ENCODE assay signal across 10 mouse cellular contexts in the genomic region with DNA sequence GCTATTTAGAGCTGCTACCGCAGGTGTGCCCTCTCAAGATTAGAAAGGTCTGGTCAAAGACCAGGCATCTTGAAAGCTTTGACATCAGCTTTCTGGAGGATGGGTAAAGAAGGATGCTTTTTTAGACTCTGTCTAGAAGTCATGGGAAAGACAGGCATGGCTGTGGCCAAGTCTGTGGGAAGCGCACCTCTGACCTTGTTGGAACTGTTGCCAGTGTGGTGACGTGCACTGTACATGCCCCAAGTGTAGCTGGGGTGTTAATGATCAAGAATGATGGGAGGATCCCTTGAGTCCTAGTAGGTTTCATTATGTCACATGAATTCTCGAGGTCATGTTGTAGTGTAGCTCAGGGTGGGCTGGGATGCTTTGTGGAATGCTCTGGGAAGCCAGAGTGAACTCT.
DNase-seq lines count a peak whose midpoint lies in the region; ATAC-seq and TF ChIP-seq lines count a peak whose summit lies in the region.
"Had no signal": no experiment of that assay in that cellular context is flagged by ENCODE, and none has a peak within 500 bp of the region (broad histone marks: within the 10 kb centered on the region; RNA-seq: fewer than 3 reads in every experiment).

No protein-coding gene starts in this region.

- peaks cover 72% of the 10 kb centered on the region for H3K36me3 ChIP-seq in heart, postnatal 0 days (replicated peaks; ENCODE audit: control insufficient read depth, insufficient read depth, low read length)
- no peaks in the 10 kb centered on the region for H3K36me3 ChIP-seq in lung, embryonic 15.5 days
- H3K36me3 ChIP-seq in lung, postnatal 0 days (ENCODE audit: insufficient read depth, low read length) = 0 out of 2 replicates have a peak, but pooled peaks cover 5% of the 10 kb centered on the region
- H3K36me3 ChIP-seq in embryonic facial prominence, embryonic 10.5 days (replicated peaks) = no peaks in the 10 kb centered on the region
- no peaks in the 10 kb centered on the region for H3K36me3 ChIP-seq in limb, embryonic 13.5 days
- H3K36me3 ChIP-seq: neural tube, embryonic 15.5 days had no signal

- no peak for ATAC-seq in heart, postnatal 0 days (ENCODE audit: insufficient read depth, low read depth)
- no peak for ATAC-seq in lung, embryonic 15.5 days (ENCODE audit: borderline replicate concordance, extremely low read depth, low FRiP score, low TSS enrichment)
- no peak for ATAC-seq in lung, postnatal 0 days
- ATAC-seq in limb, embryonic 13.5 days (ENCODE audit: low FRiP score, low read depth) = peak; percentile 45; the same call in 1 of the 2 replicates
- ATAC-seq: forebrain, postnatal 0 days had no signal

- peaks cover 20% of the 10 kb centered on the region for H3K4me1 ChIP-seq in heart, postnatal 0 days (ENCODE audit: control insufficient read depth, insufficient read depth)
- H3K4me1 ChIP-seq in lung, embryonic 15.5 days = peaks cover 40% of the 10 kb centered on the region
- no peaks in the 10 kb centered on the region for H3K4me1 ChIP-seq in lung, postnatal 0 days (ENCODE audit: insufficient read depth, low read depth, low read length)
- peaks cover 48% of the 10 kb centered on the region for H3K4me1 ChIP-seq in embryonic facial prominence, embryonic 10.5 days
- H3K4me1 ChIP-seq in limb, embryonic 13.5 days = peaks cover 49% of the 10 kb centered on the region

- no peaks in the 10 kb centered on the region for H3K9me3 ChIP-seq in heart, postnatal 0 days (replicated peaks; ENCODE audit: control insufficient read depth, low read length)
- H3K9me3 ChIP-seq in lung, embryonic 15.5 days = no peaks in the 10 kb centered on the region
- no peaks in the 10 kb centered on the region for H3K9me3 ChIP-seq in lung, postnatal 0 days (ENCODE audit: low read length)
- H3K9me3 ChIP-seq in embryonic facial prominence, embryonic 10.5 days = no peaks in the 10 kb centered on the region
- H3K9me3 ChIP-seq in limb, embryonic 13.5 days = no peaks in the 10 kb centered on the region
- H3K9me3 ChIP-seq: neural tube, embryonic 15.5 days had no signal

- no peak for TF ChIP-seq EP300 in heart, postnatal 0 days (IDR thresholded peaks at IDR 0.05; ENCODE audit: low read depth)
- no peak for TF ChIP-seq EP300 in lung, postnatal 0 days (IDR thresholded peaks at IDR 0.05)

- no peak overlapping the region for H3K9ac ChIP-seq in heart, postnatal 0 days (replicated peaks; ENCODE audit: low read depth, low read length)
- H3K9ac ChIP-seq in lung, embryonic 15.5 days = no peak overlapping the region
- no peak overlapping the region for H3K9ac ChIP-seq in lung, postnatal 0 days (replicated peaks; ENCODE audit: low read depth)
- H3K9ac ChIP-seq in limb, embryonic 13.5 days = no peak overlapping the region
- H3K9ac ChIP-seq: forebrain, postnatal 0 days; neural tube, embryonic 15.5 days had no signal

- peak overlapping the region; percentile 62 for H3K27ac ChIP-seq in heart, postnatal 0 days (ENCODE audit: low read depth)
- H3K27ac ChIP-seq in lung, embryonic 15.5 days = 0 out of 2 replicates have a peak overlapping the region, but pooled peaks have one; percentile 11
- H3K27ac ChIP-seq in lung, postnatal 0 days (ENCODE audit: low read length) = no peak overlapping the region
- peak overlapping the region; percentile 20; the same call in 1 of the 2 replicates for H3K27ac ChIP-seq in embryonic facial prominence, embryonic 10.5 days (replicated peaks)
- H3K27ac ChIP-seq in limb, embryonic 13.5 days = 0 out of 2 replicates have a peak overlapping the region, but pooled peaks have one; percentile 10
- H3K27ac ChIP-seq: neural tube, embryonic 15.5 days had no signal

- WGBS in heart, postnatal 0 days = 56% methylated on average over 4 of the region's 4 CpGs
- 65% methylated on average over 4 of the region's 4 CpGs for WGBS in lung, embryonic 15.5 days
- 63% methylated on average over 4 of the region's 4 CpGs for WGBS in lung, postnatal 0 days
- WGBS in embryonic facial prominence, embryonic 10.5 days = 71% methylated on average over 4 of the region's 4 CpGs
- WGBS in limb, embryonic 13.5 days = 55% methylated on average over 4 of the region's 4 CpGs

- no peak overlapping the region for H3K4me2 ChIP-seq in heart, postnatal 0 days (ENCODE audit: low read depth, low read length)
- H3K4me2 ChIP-seq in lung, embryonic 15.5 days = no peak overlapping the region
- no peak overlapping the region for H3K4me2 ChIP-seq in lung, postnatal 0 days (replicated peaks; ENCODE audit: low read depth, low read length)
- no peak overlapping the region for H3K4me2 ChIP-seq in limb, embryonic 13.5 days (replicated peaks)
- H3K4me2 ChIP-seq: neural tube, embryonic 15.5 days had no signal

- no peak for TF ChIP-seq CTCF in heart, postnatal 0 days (IDR thresholded peaks at IDR 0.05; ENCODE audit: low read depth)
- no peak for TF ChIP-seq CTCF in lung, postnatal 0 days (IDR thresholded peaks at IDR 0.05)

- H3K4me3 ChIP-seq in heart, postnatal 0 days (ENCODE audit: low read depth, low read length) = no peak overlapping the region
- H3K4me3 ChIP-seq in lung, embryonic 15.5 days = no peak overlapping the region
- no peak overlapping the region for H3K4me3 ChIP-seq in lung, postnatal 0 days (ENCODE audit: low read depth, low read length)
- no peak overlapping the region for H3K4me3 ChIP-seq in embryonic facial prominence, embryonic 10.5 days
- no peak overlapping the region for H3K4me3 ChIP-seq in limb, embryonic 13.5 days
- H3K4me3 ChIP-seq: neural tube, embryonic 15.5 days had no signal

- no peaks in the 10 kb centered on the region for H3K27me3 ChIP-seq in heart, postnatal 0 days (ENCODE audit: control insufficient read depth, insufficient read depth, low read length)
- H3K27me3 ChIP-seq in lung, embryonic 15.5 days = no peaks in the 10 kb centered on the region
- H3K27me3 ChIP-seq in lung, postnatal 0 days (replicated peaks; ENCODE audit: insufficient read depth, low read length) = no peaks in the 10 kb centered on the region
- H3K27me3 ChIP-seq in embryonic facial prominence, embryonic 10.5 days (replicated peaks; ENCODE audit: low read depth, poor library complexity, severe bottlenecking) = peaks cover 4% of the 10 kb centered on the region; the same call in 1 of the 2 replicates
- no peaks in the 10 kb centered on the region for H3K27me3 ChIP-seq in limb, embryonic 13.5 days
- H3K27me3 ChIP-seq: neural tube, embryonic 15.5 days had no signal

- no peak for DNase-seq in heart, postnatal 0 days (ENCODE audit: low spot score)
- DNase-seq in heart, adult 8-10 months (ENCODE audit: low spot score) = no peak
- DNase-seq in lung, postnatal 0 days (ENCODE audit: low spot score) = no peak
- DNase-seq in embryonic facial prominence, embryonic 10.5 days (ENCODE audit: low spot score) = no peak
- DNase-seq in testis, postnatal 14 days (ENCODE audit: low spot score) = no peak
- DNase-seq: cerebellum, adult 11-12 months; forebrain, postnatal 0 days had no signal
